Mouse (Mus musculus): Measurements from ENCODE around the gene Secisbp2l. TPM values are rescaled to one million over a fixed set of nuclear protein-coding genes. Genes with fewer than 3 reads are reported as not detected.

Secisbp2l gene
- 16.7 and 18.5 TPM in 2 replicates for polyA plus RNA-seq (2016; fragmentation: Nextera tagmentation; extraction: Ambion mirVana)

DNA sequence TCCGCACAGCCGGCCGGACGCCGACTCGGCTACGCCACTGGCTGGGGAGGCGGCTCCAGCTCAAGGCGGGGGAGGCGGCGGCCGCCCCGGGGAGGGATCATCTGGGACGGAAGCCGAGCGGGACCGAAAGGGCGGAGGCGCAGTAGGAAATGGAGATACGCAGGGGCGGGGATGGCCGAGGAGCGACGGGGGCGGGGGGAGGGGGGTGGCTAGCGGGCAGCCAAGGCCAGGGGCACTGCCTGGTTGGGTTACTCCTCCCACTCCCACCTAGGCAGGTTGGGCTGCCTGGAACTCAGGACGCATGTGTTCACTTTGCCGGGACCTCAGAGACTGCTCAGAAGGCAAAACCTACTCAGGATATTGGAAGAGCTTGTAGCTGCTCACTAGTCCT lies at the start of gene Secisbp2l:
Secisbp2l (minus strand) TSS at position 152 of the 391 bp plus-strand sequence.
- WGBS = under 1% methylated on average over 28 of the region's 28 CpGs
- H3K27ac ChIP-seq = peak within 1 kb of the TSS; percentile 94

DNA sequence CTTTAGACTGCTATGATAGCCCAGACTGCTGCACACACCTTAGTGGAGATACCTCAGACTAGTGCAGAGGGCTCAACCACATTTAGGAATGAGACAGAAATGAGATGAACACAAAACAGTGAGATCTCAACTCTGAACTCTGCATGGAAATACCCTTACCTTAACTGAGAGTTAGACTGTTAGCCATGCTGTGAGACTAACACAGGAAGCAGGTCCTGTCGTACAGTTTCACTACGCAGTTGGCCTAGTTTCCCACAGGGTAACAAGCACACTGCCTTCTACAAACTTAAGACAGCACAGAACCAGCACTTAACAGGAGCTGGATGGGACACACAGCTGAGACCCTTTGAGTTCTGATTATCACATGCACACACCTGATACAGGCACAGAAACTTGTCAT lies 47.3 kb upstream of the Secisbp2l start:
- H3K9me3 ChIP-seq = no peaks in the 10 kb centered on the region
- H3K4me1 ChIP-seq (replicated peaks) = no peaks in the 10 kb centered on the region
- no peaks in the 10 kb centered on the region for H3K27me3 ChIP-seq (ENCODE audit: insufficient read depth, poor library complexity, severe bottlenecking)
- H3K4me3 ChIP-seq = no peak overlapping the region
- no peak for DNase-seq (ENCODE audit: low spot score)
- H3K36me3 ChIP-seq = peaks cover 62% of the 10 kb centered on the region
- WGBS = 93% methylated on average over 2 of the region's 2 CpGs
- H3K27ac ChIP-seq = no peak overlapping the region

More for the DNA sequence above, at the start of gene Secisbp2l:
- no peaks in the 10 kb centered on the region for H3K36me3 ChIP-seq
- peaks cover 25% of the 10 kb centered on the region for H3K4me1 ChIP-seq (replicated peaks)
- H3K4me3 ChIP-seq = peak within 1 kb of the TSS; percentile 84
- DNase-seq (ENCODE audit: low spot score) = peak; percentile 92
- no peaks in the 10 kb centered on the region for H3K27me3 ChIP-seq (ENCODE audit: insufficient read depth, poor library complexity, severe bottlenecking)
- no peaks in the 10 kb centered on the region for H3K9me3 ChIP-seq

GRCm38 (mm10) chr2:125827898-125828297 lies 45.2 kb upstream of the Secisbp2l start:
- peaks cover 42% of the 10 kb centered on the region for H3K36me3 ChIP-seq
- no peak overlapping the region for H3K27ac ChIP-seq
- H3K4me1 ChIP-seq (replicated peaks) = no peaks in the 10 kb centered on the region
- H3K27me3 ChIP-seq (ENCODE audit: insufficient read depth, poor library complexity, severe bottlenecking) = no peaks in the 10 kb centered on the region
- H3K9me3 ChIP-seq = no peaks in the 10 kb centered on the region
- WGBS = 90% methylated on average over 4 of the region's 4 CpGs
- DNase-seq (ENCODE audit: low spot score) = no peak
- no peak overlapping the region for H3K4me3 ChIP-seq

- no peaks in the 10 kb centered on the region for H3K9me3 ChIP-seq
- H3K4me1 ChIP-seq (replicated peaks) = no peaks in the 10 kb centered on the region
- 43% methylated on average over 4 of the region's 4 CpGs for WGBS
- H3K27me3 ChIP-seq (ENCODE audit: insufficient read depth, poor library complexity, severe bottlenecking) = no peaks in the 10 kb centered on the region
- no peak overlapping the region for H3K4me3 ChIP-seq
- no peak overlapping the region for H3K27ac ChIP-seq
- H3K36me3 ChIP-seq = peaks cover 25% of the 10 kb centered on the region
- no peak for DNase-seq (ENCODE audit: low spot score)
These were observed 43.5 kb upstream of the Secisbp2l start for GRCm38 (mm10) chr2:125826201-125826600.

DNA sequence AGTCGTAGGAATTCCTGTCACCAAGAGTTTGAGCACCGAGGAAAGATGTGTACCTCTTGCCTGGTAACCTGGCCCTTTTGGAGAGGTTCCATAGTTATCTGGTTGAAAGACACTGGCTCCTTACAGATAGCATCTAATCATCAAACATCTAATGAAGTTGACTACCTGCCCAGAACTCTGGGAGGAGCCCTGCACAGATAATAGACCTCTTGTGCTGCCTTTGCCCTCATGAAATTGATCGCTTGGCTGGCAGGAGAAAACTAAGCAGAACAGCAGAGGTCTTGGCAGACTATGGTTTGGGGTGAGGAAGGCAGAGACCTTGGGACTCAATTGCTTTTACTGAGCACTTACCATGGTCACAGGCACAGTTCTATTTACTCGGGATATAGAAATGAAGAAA lies 37.7 kb upstream of the Secisbp2l start:
- DNase-seq (ENCODE audit: low spot score) = no peak
- no peaks in the 10 kb centered on the region for H3K4me1 ChIP-seq (replicated peaks)
- no peaks in the 10 kb centered on the region for H3K9me3 ChIP-seq
- no peaks in the 10 kb centered on the region for H3K27me3 ChIP-seq (ENCODE audit: insufficient read depth, poor library complexity, severe bottlenecking)
- no peaks in the 10 kb centered on the region for H3K36me3 ChIP-seq
- no peak overlapping the region for H3K27ac ChIP-seq
- H3K4me3 ChIP-seq = no peak overlapping the region
- WGBS = 87% methylated on average over 4 of the region's 4 CpGs

GRCm38 (mm10) chr2:125813972-125814595 lies 31.4 kb upstream of the Secisbp2l start:
- no peaks in the 10 kb centered on the region for H3K9me3 ChIP-seq
- no peaks in the 10 kb centered on the region for H3K4me1 ChIP-seq (replicated peaks)
- H3K27me3 ChIP-seq (ENCODE audit: insufficient read depth, poor library complexity, severe bottlenecking) = no peaks in the 10 kb centered on the region
- 83% methylated on average over 9 of the region's 9 CpGs for WGBS
- H3K27ac ChIP-seq = no peak overlapping the region
- H3K36me3 ChIP-seq = no peaks in the 10 kb centered on the region
- DNase-seq (ENCODE audit: low spot score) = no peak
- H3K4me3 ChIP-seq = no peak overlapping the region

DNA sequence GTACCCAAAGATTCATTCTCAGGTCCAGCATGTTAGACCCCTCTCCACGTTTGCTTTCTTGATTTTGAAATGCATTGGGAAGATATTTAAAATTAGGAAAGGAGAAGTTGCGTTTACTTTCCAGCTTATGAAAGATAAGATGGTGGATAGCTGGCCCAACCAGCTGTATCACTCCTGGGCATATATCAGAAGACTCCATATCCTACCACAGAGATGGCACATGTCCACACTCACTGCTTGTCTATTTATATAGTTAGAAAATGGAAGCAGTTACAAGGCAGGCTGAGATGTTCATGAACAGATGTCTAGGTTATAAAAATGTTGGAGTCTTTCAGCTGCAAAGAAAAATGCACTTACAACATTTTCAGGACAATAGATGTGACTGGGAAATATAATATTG lies 28.7 kb upstream of the Secisbp2l start:
- no peaks in the 10 kb centered on the region for H3K4me1 ChIP-seq (replicated peaks)
- no peaks in the 10 kb centered on the region for H3K36me3 ChIP-seq
- H3K27me3 ChIP-seq (ENCODE audit: insufficient read depth, poor library complexity, severe bottlenecking) = no peaks in the 10 kb centered on the region
- no peak for DNase-seq (ENCODE audit: low spot score)
- H3K27ac ChIP-seq = no peak overlapping the region
- no peak overlapping the region for H3K4me3 ChIP-seq
- H3K9me3 ChIP-seq = 0 out of 2 replicates have a peak, but pooled peaks cover 2% of the 10 kb centered on the region
- WGBS = 85% methylated on average over 2 of the region's 2 CpGs

GRCm38 (mm10) chr2:125809551-125809950 lies 26.9 kb upstream of the Secisbp2l start:
- Histone ChIP-seq H3K4me1 (replicated peaks) (no peaks in the 10 kb centered on the region), H3K9me3 (peaks cover 8% of the 10 kb centered on the region; the same call in 1 of the 2 replicates), H3K4me3 (no peak overlapping the region), H3K36me3 (no peaks in the 10 kb centered on the region), H3K27ac (no peak overlapping the region), H3K27me3 (ENCODE audit: insufficient read depth, poor library complexity, severe bottlenecking) (no peaks in the 10 kb centered on the region)
- peak; percentile 12 for DNase-seq (ENCODE audit: low spot score)
- 80% methylated on average over 7 of the region's 7 CpGs for WGBS

DNA sequence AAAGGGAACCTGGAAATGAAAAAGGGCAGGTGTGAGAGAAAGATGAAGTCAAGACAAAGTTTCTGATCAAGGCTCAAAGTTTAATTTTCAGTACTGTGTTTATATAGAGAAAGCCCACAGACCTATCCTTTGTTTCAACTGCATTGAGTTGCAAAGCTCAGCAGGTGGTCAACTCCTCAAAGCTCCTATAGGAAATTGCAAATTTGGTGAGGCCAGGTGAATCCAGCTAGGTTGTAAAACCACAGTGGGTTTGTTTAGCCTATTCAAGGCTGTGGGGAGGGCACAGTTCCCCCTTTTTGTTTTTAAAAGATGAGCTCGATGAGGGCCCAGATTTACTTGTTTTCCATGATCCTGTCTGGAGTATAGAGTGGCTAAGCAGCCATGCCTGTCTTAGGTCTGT lies 23.2 kb upstream of the Secisbp2l start:
- H3K9me3 ChIP-seq = peaks cover 8% of the 10 kb centered on the region; the same call in 1 of the 2 replicates
- no peaks in the 10 kb centered on the region for H3K36me3 ChIP-seq
- no peaks in the 10 kb centered on the region for H3K4me1 ChIP-seq (replicated peaks)
- no peak overlapping the region for H3K27ac ChIP-seq
- no peak overlapping the region for H3K4me3 ChIP-seq
- H3K27me3 ChIP-seq (ENCODE audit: insufficient read depth, poor library complexity, severe bottlenecking) = no peaks in the 10 kb centered on the region
- no peak for DNase-seq (ENCODE audit: low spot score)
- WGBS = 52% methylated on average over 1 of the region's 1 CpGs

GRCm38 (mm10) chr2:125801947-125802346 lies 19.3 kb upstream of the Secisbp2l start:
- H3K4me1 ChIP-seq (replicated peaks) = 0 out of 2 replicates have a peak, but pooled peaks cover 3% of the 10 kb centered on the region
- peaks cover 8% of the 10 kb centered on the region; the same call in 1 of the 2 replicates for H3K9me3 ChIP-seq
- no peaks in the 10 kb centered on the region for H3K27me3 ChIP-seq (ENCODE audit: insufficient read depth, poor library complexity, severe bottlenecking)
- H3K4me3 ChIP-seq = no peak overlapping the region
- no peak overlapping the region for H3K27ac ChIP-seq
- H3K36me3 ChIP-seq = no peaks in the 10 kb centered on the region
- 85% methylated on average over 4 of the region's 4 CpGs for WGBS
- DNase-seq (ENCODE audit: low spot score) = no peak

DNA sequence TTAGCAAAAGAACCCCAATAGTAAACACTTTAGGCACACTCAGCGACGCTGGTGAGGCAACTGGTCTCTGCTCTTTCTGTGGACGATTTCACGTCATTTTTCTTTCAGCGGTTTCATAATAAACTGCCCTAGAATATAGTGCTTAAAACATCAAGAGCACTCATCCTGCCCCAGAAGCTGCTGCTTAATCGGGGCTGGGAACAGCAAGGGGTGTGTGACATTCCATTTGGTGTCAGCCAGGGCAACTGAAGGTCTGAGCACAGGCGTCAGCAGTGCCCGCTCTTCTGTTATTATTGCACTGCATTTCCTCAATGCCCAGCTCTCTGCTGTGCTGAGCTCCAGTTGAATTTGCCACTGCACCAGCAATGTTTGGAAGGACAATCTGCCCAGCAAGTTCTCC lies 18.4 kb upstream of the Secisbp2l start:
- Histone ChIP-seq H3K4me3 (no peak overlapping the region), H3K27me3 (ENCODE audit: insufficient read depth, poor library complexity, severe bottlenecking) (no peaks in the 10 kb centered on the region), H3K9me3 (peaks cover 4% of the 10 kb centered on the region; the same call in 1 of the 2 replicates), H3K4me1 (replicated peaks) (0 out of 2 replicates have a peak, but pooled peaks cover 3% of the 10 kb centered on the region), H3K36me3 (no peaks in the 10 kb centered on the region), H3K27ac (no peak overlapping the region)
- WGBS = 72% methylated on average over 8 of the region's 8 CpGs
- no peak for DNase-seq (ENCODE audit: low spot score)

DNA sequence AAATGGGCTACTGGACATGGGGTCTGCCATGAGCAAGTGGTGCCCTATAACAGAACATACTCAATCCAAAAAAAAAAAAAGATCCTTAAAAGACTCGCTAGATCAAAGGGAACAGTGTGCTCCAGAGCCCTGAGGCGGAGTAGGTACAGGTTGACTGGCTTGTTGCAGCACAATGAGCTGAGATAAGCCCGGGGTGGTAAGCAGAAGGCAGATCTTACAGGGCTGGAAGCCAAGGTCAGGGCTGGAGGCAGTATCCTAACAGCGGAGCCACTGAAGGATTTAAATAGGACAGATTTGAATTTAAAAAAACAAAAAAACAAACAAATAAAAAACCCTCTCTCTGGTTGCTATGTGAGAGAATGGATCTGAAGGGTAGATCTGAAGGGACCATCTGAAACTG lies 17.8 kb upstream of the Secisbp2l start:
- no peaks in the 10 kb centered on the region for H3K9me3 ChIP-seq
- no peak overlapping the region for H3K27ac ChIP-seq
- no peak for DNase-seq (ENCODE audit: low spot score)
- 80% methylated on average over 4 of the region's 4 CpGs for WGBS
- no peak overlapping the region for H3K4me3 ChIP-seq
- H3K27me3 ChIP-seq (ENCODE audit: insufficient read depth, poor library complexity, severe bottlenecking) = no peaks in the 10 kb centered on the region
- H3K36me3 ChIP-seq = no peaks in the 10 kb centered on the region
- H3K4me1 ChIP-seq (replicated peaks) = 0 out of 2 replicates have a peak, but pooled peaks cover 3% of the 10 kb centered on the region

GRCm38 (mm10) chr2:125797872-125798271 lies 15.2 kb upstream of the Secisbp2l start:
- no peak overlapping the region for H3K4me3 ChIP-seq
- H3K27ac ChIP-seq = no peak overlapping the region
- H3K27me3 ChIP-seq (ENCODE audit: insufficient read depth, poor library complexity, severe bottlenecking) = no peaks in the 10 kb centered on the region
- 0 out of 2 replicates have a peak, but pooled peaks cover 3% of the 10 kb centered on the region for H3K4me1 ChIP-seq (replicated peaks)
- H3K36me3 ChIP-seq = no peaks in the 10 kb centered on the region
- H3K9me3 ChIP-seq = no peaks in the 10 kb centered on the region
- no peak for DNase-seq (ENCODE audit: low spot score)
